Mouse (Mus musculus): ENCODE measurements around the gene Cebpg.

The Cebpg gene

GRCm38 (mm10) chr7:35054286-35054685 lies 2.1 kb downstream of the Cebpg start:
- DNase-seq (ENCODE audit: low read depth), result no peak

GRCm38 (mm10) chr7:35053161-35053560 lies 3.2 kb downstream of the Cebpg start:
- no peak for DNase-seq (ENCODE audit: low read depth)

- no peak for DNase-seq (ENCODE audit: low read depth)
These were observed 5.8 kb downstream of the Cebpg start for GRCm38 (mm10) chr7:35050540-35050939.

GRCm38 (mm10) chr7:35046091-35046490 lies 10.3 kb downstream of the Cebpg start:
- no peak for DNase-seq (ENCODE audit: low read depth)

- no peak for DNase-seq (ENCODE audit: low read depth)
These were observed 11.7 kb downstream of the Cebpg start for GRCm38 (mm10) chr7:35044719-35045118.

- no peak for DNase-seq (ENCODE audit: low read depth)
These were observed 13.0 kb downstream of the Cebpg start for GRCm38 (mm10) chr7:35043266-35043817.

- peak; percentile 92 for DNase-seq (ENCODE audit: low read depth)
These were observed 13.6 kb downstream of the Cebpg start for GRCm38 (mm10) chr7:35042759-35043217.

GRCm38 (mm10) chr7:35042209-35042554 lies 14.2 kb downstream of the Cebpg start:
- no peak for DNase-seq (ENCODE audit: low read depth)

GRCm38 (mm10) chr7:35041286-35042208 lies 14.8 kb downstream of the Cebpg start:
- no peak for DNase-seq (ENCODE audit: low read depth)

GRCm38 (mm10) chr7:35040176-35040972 lies 16.0 kb downstream of the Cebpg start:
- no peak for DNase-seq (ENCODE audit: low read depth)

GRCm38 (mm10) chr7:35037408-35037807 lies 19.0 kb downstream of the Cebpg start:
- DNase-seq (ENCODE audit: low read depth), result no peak

GRCm38 (mm10) chr7:35036266-35036731 lies 20.1 kb downstream of the Cebpg start:
- peak; percentile 91 for DNase-seq (ENCODE audit: low read depth)

- no peak for DNase-seq (ENCODE audit: low read depth)
These were observed 20.8 kb downstream of the Cebpg start for GRCm38 (mm10) chr7:35035565-35035964.

- DNase-seq (ENCODE audit: low read depth), result no peak
These were observed 21.2 kb downstream of the Cebpg start for GRCm38 (mm10) chr7:35035141-35035553.

GRCm38 (mm10) chr7:35030567-35030966 lies 25.8 kb downstream of the Cebpg start:
- no peak for DNase-seq (ENCODE audit: low read depth)

GRCm38 (mm10) chr7:35029648-35030047 lies 26.7 kb downstream of the Cebpg start:
- DNase-seq (ENCODE audit: low read depth), result no peak

- no peak for DNase-seq (ENCODE audit: low read depth)
These were observed 27.1 kb downstream of the Cebpg start for GRCm38 (mm10) chr7:35029228-35029627.

- no peak for DNase-seq (ENCODE audit: low read depth)
These were observed 27.8 kb downstream of the Cebpg start for GRCm38 (mm10) chr7:35028559-35028958.

- no peak for DNase-seq (ENCODE audit: low read depth)
These were observed 28.5 kb downstream of the Cebpg start for GRCm38 (mm10) chr7:35027801-35028420.

- no peak for DNase-seq (ENCODE audit: low read depth)
These were observed 29.5 kb downstream of the Cebpg start for GRCm38 (mm10) chr7:35026838-35027291.

- no peak for DNase-seq (ENCODE audit: low read depth)
These were observed 30.1 kb downstream of the Cebpg start for GRCm38 (mm10) chr7:35026276-35026630.

Data from fibroblast of lung, adult 2 months (primary cell).